Mouse (Mus musculus) bone marrow macrophage, adult 2 months (primary cell): ENCODE data around the gene Aff1.

ENCODE experiments used
- CTCF ChIP-seq: IDR thresholded peaks from 2 replicates; pipeline ENCODE4 v1.5.1; 2012; ENCODE audit warnings: low read depth, mild to moderate bottlenecking, low read length, moderate library complexity
- POLR2A ChIP-seq: IDR thresholded peaks from 2 replicates; pipeline ENCODE4 v1.6.1; 2012; ENCODE audit warnings: mild to moderate bottlenecking, low read depth, low read length, borderline replicate concordance

GRCm38 (mm10) chr5:103736553-103737207 is 44.5 kb downstream of the Aff1 start:
- TF ChIP-seq POLR2A (no peak), CTCF (no peak)
